Mouse (Mus musculus) left cerebral cortex, adult 9 months (tissue): ENCODE measurements at regions not wholly inside any gene's neighbourhood (a gene's known extent, or its start where the extent isn't known, plus 50 kb on each side); places are given as distances from the start of the nearest gene placed in this dataset.

Experiments
- DNase-seq, 2 experiments: peaks; one replicate each; pipeline ENCODE4 v3.0.0; 2022; ENCODE audit warnings: low spot score in 2 of 2

DNA sequence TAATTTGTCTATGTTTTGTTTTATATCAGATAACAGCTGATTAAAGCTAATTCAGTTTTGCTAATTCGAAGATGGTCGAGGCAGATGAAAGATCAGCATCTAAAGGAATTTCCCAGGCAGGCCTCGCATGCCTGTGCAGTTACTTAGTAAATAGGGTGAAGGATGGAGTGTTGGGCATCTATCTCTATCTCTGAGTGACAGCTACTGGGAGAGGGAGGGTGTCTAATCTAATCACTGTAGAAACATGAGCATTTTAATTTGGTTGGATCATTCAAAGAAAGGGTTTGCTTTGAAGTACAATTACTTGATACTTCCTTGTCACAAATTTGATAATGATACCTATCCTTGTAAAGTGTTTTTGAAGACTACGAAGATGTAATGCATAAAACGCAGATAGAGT is 273.8 kb downstream of the Gm11146 start:
- DNase-seq: no peak

- DNase-seq: no peak
Measured at GRCm38 (mm10) chr16:77322338-77322737, 279.6 kb downstream of the Gm11146 start.

DNA sequence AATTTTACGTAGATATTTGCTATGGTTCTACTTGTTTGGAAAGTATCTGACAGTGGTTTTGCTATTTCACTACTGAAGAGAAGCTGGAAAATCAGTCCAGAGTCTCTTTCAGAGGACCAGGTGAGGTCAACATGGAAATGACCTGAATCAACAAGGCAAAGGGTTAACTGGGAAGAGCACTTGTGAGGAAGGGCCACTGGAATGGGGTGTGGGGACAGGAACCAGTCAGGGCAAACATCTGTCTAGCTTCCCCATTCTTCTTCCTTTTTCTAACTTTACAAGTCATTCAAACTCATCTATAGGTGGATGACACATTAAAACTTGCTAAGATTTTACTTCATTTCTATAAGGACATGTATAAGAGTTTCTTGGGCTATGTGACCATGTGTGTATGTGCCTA is 283.7 kb downstream of the Gm11146 start:
- no peak for DNase-seq

GRCm38 (mm10) chr16:77315354-77315753 is 286.5 kb downstream of the Gm11146 start:
- DNase-seq: no peak

DNA sequence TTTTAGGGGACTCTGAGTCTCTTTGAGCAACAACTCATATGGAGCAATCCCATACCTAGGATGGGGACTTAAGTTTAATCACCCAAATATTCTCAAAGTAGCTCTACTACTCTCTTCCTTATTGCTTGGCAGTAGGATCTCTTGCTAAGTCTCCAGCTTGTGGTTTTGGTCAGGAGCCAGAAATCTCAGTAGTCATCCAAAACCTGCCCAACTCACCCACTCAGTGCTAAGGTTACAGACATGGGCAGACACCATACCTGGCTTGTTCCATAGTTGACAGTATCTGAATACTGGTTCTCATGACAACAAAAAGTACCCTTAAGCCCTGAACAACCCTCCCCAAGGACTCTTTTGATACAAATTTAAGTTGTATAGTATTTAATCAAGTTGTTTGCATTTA is 288.7 kb downstream of the Gm11146 start:
- no peak for DNase-seq

- no peak for DNase-seq
Measured at GRCm38 (mm10) chr16:77301270-77302171, 288.0 kb downstream of the Usp25 start.

- peak in 1 of 2 experiments; percentile 8 for DNase-seq
Measured at GRCm38 (mm10) chr16:77300572-77301213, 287.2 kb downstream of the Usp25 start.

GRCm38 (mm10) chr16:77295574-77296355 is 282.3 kb downstream of the Usp25 start:
- no peak for DNase-seq

GRCm38 (mm10) chr16:77292317-77292771 is 278.8 kb downstream of the Usp25 start:
- peak in 1 of 2 experiments; percentile 25 for DNase-seq

- DNase-seq: no peak
Measured at GRCm38 (mm10) chr16:77291723-77292316, 278.3 kb downstream of the Usp25 start.

DNA sequence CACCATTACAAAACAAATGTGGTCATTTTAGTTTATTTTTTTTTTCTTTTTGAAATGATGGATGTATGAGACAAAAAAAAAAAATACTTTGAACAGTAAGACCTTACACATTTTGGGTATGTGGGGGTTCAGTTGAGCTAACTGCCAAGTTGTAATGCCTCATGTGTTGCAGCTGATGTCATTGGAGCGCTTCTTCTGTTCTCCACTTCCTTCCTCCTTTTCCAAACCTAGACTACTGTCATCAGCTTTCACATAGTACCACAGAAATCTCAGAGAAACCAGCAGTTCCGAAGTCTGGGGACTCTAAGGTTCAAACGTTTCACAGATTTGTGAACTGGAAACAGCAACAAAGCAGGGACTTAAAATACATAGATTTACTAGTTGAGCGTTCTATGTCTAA is 270.7 kb downstream of the Usp25 start:
- no peak for DNase-seq

DNA sequence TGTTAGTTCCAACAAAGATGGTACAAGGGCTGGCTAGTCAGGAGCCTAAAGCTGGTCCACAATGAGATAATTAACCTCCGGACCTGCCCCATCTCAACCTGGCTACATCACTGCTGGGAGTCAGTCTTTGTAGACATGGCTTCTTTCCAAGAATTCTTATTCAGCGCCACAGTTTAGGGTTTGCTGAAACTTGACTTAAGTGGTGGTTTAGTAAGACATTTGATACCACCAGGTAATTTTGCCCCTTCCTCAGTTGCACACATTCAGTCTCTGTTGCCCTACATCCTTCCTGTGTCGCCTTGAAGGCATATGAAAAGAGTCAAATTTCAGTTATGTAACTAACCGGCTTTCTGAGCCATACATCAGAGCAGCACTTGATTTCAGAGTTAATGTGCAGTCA is 266.4 kb downstream of the Usp25 start:
- no peak for DNase-seq

- DNase-seq: no peak
Measured at GRCm38 (mm10) chr16:77279495-77279894, 266.0 kb downstream of the Usp25 start.

GRCm38 (mm10) chr16:77273306-77273705 is 259.8 kb downstream of the Usp25 start:
- no peak for DNase-seq

DNA sequence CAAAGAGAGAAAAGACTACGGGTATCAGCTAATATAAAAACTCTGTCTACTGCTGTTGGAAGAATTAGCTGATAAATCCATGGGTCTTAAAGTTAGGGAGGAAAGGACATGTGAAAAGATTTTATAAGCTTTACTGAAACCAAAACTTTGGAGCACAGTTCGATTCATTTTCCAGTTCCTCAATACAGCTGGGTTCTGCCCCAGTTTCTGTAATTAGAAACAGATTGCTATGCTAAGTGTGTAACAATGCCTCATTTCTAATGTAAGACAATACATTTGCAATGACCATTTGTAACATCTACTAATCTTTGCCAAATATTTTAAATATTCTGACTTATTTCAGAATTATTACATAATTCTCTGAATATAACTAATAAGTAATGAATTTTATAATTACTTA is 255.4 kb downstream of the Usp25 start:
- no peak for DNase-seq

- DNase-seq: no peak
Measured at GRCm38 (mm10) chr16:77267679-77268078, 254.2 kb downstream of the Usp25 start.

DNA sequence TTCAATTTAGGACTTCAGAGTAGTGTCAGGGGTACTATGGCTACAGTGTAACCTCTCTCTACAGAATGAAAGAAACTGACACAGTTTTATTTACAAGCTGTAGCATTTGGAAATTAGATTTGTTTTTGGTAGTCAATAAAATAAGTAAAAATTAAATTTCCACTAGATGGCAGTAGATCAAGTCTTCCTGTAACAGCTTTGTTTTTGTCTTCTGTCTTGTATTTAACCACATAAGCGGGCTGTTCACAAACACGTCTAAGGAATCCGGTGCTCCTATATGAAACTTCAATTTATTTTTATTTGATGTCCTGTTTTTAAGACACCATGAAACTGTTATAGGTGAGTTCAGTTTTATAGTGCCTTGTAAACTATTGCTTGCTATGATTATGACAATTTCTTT is 238.8 kb downstream of the Usp25 start:
- DNase-seq: no peak

DNA sequence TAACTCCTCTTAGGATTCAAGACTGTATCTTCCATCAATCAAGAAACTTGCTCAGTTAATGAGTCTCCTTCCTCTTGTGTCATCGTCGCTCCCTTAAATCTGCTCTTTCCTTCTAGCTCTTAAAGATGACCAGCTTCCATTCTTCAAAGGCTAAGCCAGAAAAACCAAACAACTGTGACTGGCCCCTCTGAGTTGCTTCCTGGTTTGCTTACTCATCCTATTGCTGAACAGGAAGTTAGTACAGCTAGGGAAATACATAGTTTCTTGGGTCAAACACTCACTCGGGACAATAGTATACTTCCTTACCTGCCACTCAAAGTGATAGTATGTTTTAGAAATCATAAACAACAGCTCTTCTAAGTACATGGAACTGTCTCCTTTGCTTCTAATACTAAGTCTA is 237.9 kb downstream of the Usp25 start:
- DNase-seq: no peak

- DNase-seq: no peak
Measured at GRCm38 (mm10) chr16:77240876-77241275, 227.4 kb downstream of the Usp25 start.

GRCm38 (mm10) chr16:77239176-77239790 is 225.8 kb downstream of the Usp25 start:
- DNase-seq: peak in 1 of 2 experiments; percentile 24
